Mouse (Mus musculus) intestine, postnatal 0 days (tissue): ENCODE data around the gene Stat3. TPM values are rescaled to one million over a fixed set of nuclear protein-coding genes. Genes with fewer than 3 reads are reported as not detected.

Experiments
- ATAC-seq: fragments of 200-750 bp; cut with Nextera tagmentation; 2 replicates; pipeline ENCODE4 v1.8.0; 2017; ENCODE audit warnings: mild to moderate bottlenecking, moderate TSS enrichment, moderate library complexity
- H3K27ac ChIP-seq: fragments of 300-500 bp; sonication (generic); 2 replicates; pipeline ENCODE4 v1.5.1; 2014; ENCODE audit warnings: mild to moderate bottlenecking, low read depth, low read length, moderate library complexity
- H3K27me3 ChIP-seq: fragments of 300-500 bp; sonication (generic); replicated peaks from 2 replicates; pipeline ENCODE4 v1.6.1; 2014; ENCODE audit warnings: low read length, mixed read lengths; ENCODE audit not compliant: control insufficient read depth, insufficient read depth
- H3K36me3 ChIP-seq: fragments of 300-500 bp; sonication (generic); 2 replicates; pipeline ENCODE4 v1.6.1; 2014; ENCODE audit warnings: mild to moderate bottlenecking, moderate library complexity; ENCODE audit not compliant: control insufficient read depth, insufficient read depth
- H3K4me1 ChIP-seq: fragments of 300-500 bp; sonication (generic); replicated peaks from 2 replicates; pipeline ENCODE4 v1.6.1; 2014; ENCODE audit warnings: antibody characterized with exemption, low read length, mixed read lengths; ENCODE audit not compliant: control insufficient read depth, insufficient read depth
- H3K4me2 ChIP-seq: fragments of 300-500 bp; sonication (generic); replicated peaks from 2 replicates; pipeline ENCODE4 v1.6.1; 2014; ENCODE audit warnings: low read depth, mild to moderate bottlenecking, moderate library complexity
- H3K4me3 ChIP-seq: fragments of 300-500 bp; sonication (generic); 2 replicates; pipeline ENCODE4 v1.5.1; 2014; ENCODE audit warnings: low read depth, low read length
- H3K9ac ChIP-seq: fragments of 300-500 bp; sonication (generic); 2 replicates; pipeline ENCODE4 v1.6.1; 2014; ENCODE audit warnings: mild to moderate bottlenecking, low read depth, low read length
- H3K9me3 ChIP-seq: fragments of 300-500 bp; sonication (generic); 2 replicates; pipeline ENCODE4 v1.6.1; 2016; ENCODE audit warnings: mixed run types; ENCODE audit not compliant: control insufficient read depth
- CTCF ChIP-seq: sonication (generic); IDR thresholded peaks from 2 replicates; pipeline ENCODE4 v1.5.1; 2016; ENCODE audit warnings: low read depth, mild to moderate bottlenecking, control low read depth, antibody characterized with exemption, moderate library complexity
- WGBS: fragments of 180-500 bp; shearing (Covaris S2); extraction: QIAGEN DNeasy Blood & Tissue Kit; methylation state at CpG from one replicate; pipeline ENCODE4 v1.1.7; 2014; 5-methylcytosine and 5-hydroxymethylcytosine counted together
- polyA plus RNA-seq: library from polyadenylated mRNA; unstranded; fragments of >200 nt; fragmentation: Nextera tagmentation; extraction: Ambion mirVana; gene quantifications from 2 replicates; pipeline ENCODE4 v1.2.1, GENCODE M21; 2015

The Stat3 gene
- polyA plus RNA-seq, 1 experiment from 2014 or later = 61.2 TPM

DNA sequence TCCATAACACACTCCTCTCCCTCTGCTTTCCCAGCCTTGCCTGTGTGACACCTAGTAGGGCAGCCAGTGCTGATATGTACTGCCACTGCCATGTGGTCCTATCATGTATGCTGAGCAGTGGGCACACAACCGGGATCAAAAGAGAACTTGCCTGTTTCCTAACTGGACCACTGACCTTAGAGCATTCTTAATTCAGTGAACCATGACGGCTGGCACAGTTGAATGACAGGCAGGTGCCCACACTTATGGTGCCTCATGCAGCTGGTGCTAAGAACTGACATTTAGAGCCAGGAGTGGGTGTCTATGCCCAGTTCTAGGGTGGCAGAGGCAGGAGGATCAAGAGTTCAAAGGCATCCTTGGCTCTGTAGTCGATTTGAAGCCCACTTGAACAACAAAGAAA is 63.6 kb downstream of the Stat3 start:
- no peak for ATAC-seq
- H3K27ac ChIP-seq = no peak overlapping the region
- 79% methylated on average over 3 of the region's 3 CpGs for WGBS
- no peak overlapping the region for H3K4me2 ChIP-seq
- no peak overlapping the region for H3K4me3 ChIP-seq
- H3K36me3 ChIP-seq = peaks cover 11% of the 10 kb centered on the region; the same call in 1 of the 2 replicates
- no peak for TF ChIP-seq CTCF
- no peaks in the 10 kb centered on the region for H3K27me3 ChIP-seq
- H3K9ac ChIP-seq = no peak overlapping the region
- H3K4me1 ChIP-seq = no peaks in the 10 kb centered on the region
- no peaks in the 10 kb centered on the region for H3K9me3 ChIP-seq

DNA sequence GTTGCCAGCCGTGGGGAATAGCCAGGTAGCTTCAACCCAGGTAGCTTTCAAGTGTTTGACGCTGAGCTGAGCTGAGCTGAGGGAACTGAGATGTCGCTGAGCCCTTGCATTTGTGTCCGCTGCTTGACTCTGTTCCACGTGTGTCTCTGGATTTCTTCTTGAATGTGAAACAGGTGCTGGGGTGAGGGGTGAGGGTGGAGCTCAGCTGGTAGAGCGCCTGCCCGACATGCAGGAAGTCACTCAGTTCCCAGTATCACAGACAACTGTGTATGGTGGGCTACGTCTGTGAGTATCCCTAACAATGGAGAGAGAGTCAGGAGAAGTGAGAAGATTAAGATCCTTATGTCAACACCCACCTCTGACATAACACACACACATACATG is 68.4 kb downstream of the Stat3 start:
- WGBS = 75% methylated on average over 8 of the region's 8 CpGs
- Histone ChIP-seq H3K36me3 (0 out of 2 replicates have a peak, but pooled peaks cover 6% of the 10 kb centered on the region), H3K9ac (no peak overlapping the region), H3K4me3 (no peak overlapping the region), H3K27ac (no peak overlapping the region), H3K4me1 (no peaks in the 10 kb centered on the region), H3K27me3 (no peaks in the 10 kb centered on the region), H3K4me2 (no peak overlapping the region), H3K9me3 (no peaks in the 10 kb centered on the region)
- TF ChIP-seq CTCF = no peak
- no peak for ATAC-seq

DNA sequence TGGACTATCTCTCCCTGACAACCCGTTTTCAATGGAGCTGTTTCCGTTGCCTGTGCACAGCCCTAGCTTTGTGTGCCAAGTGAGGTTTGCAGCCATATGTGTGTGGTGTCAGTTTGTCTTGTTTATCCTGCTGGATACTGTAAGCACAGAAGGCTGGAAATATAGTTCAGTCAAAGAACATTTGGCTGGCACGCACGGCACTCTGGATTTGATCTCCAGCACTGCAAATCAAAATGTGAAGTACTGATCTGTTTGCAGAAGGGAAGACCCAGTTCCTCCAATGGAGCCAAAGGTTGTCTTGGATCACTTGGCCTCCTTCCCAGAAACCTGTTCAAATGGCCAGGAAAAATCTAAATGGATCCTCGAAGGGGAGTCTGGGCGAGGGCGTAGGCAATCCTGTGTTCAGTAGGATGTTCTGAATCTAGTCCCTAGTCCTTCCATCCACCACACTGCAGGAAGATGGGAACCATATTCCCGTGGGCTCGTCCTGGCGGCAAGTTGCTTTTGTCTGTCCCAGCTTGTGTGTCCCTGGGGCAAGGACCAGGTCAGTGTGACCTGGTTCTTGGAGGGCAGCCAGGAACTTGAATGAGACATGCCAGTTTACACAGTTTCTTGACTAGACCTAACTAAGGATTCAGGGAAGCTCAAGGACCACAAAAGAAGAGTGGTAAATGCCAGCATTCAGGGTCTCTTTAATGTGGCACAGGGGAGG is 68.9 kb downstream of the Stat3 start:
- Histone ChIP-seq H3K9ac (no peak overlapping the region), H3K27ac (no peak overlapping the region), H3K9me3 (no peaks in the 10 kb centered on the region), H3K27me3 (no peaks in the 10 kb centered on the region), H3K4me1 (no peaks in the 10 kb centered on the region), H3K36me3 (peaks cover 10% of the 10 kb centered on the region; the same call in 1 of the 2 replicates), H3K4me2 (no peak overlapping the region), H3K4me3 (no peak overlapping the region)
- TF ChIP-seq CTCF = no peak
- ATAC-seq = no peak
- 74% methylated on average over 10 of the region's 10 CpGs for WGBS

DNA sequence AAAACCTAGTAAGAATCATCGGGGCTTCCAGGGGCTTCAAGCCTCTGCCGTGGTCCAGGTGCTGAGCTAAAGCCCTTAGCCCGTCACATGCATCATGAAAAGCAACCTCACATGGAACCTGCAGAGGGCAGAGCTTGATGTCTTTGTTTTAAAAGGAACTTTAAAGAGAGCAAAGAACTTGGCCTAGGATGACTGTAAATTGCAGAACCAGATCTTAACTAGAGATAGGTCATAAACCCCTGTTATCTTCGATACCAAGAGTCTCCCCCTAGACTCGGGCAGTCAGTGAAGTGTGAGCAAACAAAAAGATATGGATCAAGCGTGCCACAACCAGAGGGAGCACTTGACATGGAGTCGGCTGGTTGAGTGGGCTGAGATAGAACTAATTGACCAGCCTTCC is 73.7 kb downstream of the Stat3 start:
- Histone ChIP-seq H3K27me3 (no peaks in the 10 kb centered on the region), H3K9ac (no peak overlapping the region), H3K9me3 (no peaks in the 10 kb centered on the region), H3K27ac (no peak overlapping the region), H3K36me3 (peaks cover 15% of the 10 kb centered on the region; the same call in 1 of the 2 replicates), H3K4me3 (no peak overlapping the region), H3K4me1 (peaks cover 4% of the 10 kb centered on the region; the same call in 1 of the 2 replicates), H3K4me2 (no peak overlapping the region)
- WGBS = 71% methylated on average over 7 of the region's 7 CpGs
- no peak for ATAC-seq
- no peak for TF ChIP-seq CTCF

DNA sequence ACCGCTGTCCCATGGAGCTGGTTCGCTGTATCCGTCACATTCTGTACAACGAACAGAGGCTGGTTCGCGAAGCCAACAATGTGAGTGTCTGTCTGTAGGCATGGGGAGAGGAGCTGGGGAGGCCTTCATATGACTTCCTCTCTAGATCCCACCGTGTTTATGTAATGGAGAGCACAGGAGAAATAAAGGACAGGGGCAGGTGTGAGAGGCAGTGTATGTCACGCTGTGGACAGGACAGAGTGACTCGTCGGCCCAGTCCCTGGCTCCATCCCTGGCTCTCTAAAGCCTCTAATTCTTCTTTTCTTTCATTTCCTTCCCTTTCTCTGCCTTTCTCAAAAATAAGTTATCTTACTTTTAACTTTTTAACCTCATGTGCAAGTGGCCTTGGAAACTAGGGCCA is 76.2 kb downstream of the Stat3 start:
- Histone ChIP-seq H3K4me2 (no peak overlapping the region), H3K27me3 (no peaks in the 10 kb centered on the region), H3K9me3 (no peaks in the 10 kb centered on the region), H3K9ac (no peak overlapping the region), H3K27ac (no peak overlapping the region), H3K4me1 (peaks cover 6% of the 10 kb centered on the region; the same call in 1 of the 2 replicates), H3K4me3 (no peak overlapping the region), H3K36me3 (peaks cover 10% of the 10 kb centered on the region; the same call in 1 of the 2 replicates)
- 92% methylated on average over 10 of the region's 10 CpGs for WGBS
- no peak for TF ChIP-seq CTCF
- ATAC-seq = no peak

DNA sequence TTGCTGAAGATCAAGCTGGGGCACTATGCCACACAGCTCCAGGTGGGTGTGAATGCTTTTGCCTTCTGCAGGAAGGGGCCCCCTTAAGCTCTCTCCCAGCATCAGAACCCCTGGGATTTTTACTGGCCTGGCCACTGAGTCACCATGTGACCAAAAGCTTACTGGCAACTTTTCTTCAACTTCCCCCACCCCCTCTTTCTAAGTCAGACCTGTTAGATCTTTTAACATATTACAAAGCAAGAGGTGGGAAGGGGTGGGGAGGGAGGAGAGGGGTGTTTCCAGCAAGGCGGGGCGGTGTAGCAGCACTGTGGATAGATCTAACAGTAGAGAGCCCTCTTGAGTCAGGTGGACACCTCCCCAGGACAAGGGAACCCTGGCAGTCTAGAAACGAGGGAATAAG is 77.5 kb downstream of the Stat3 start:
- H3K27ac ChIP-seq = no peak overlapping the region
- H3K9me3 ChIP-seq = no peaks in the 10 kb centered on the region
- peaks cover 6% of the 10 kb centered on the region; the same call in 1 of the 2 replicates for H3K4me1 ChIP-seq
- no peak for TF ChIP-seq CTCF
- no peak overlapping the region for H3K4me3 ChIP-seq
- no peak overlapping the region for H3K9ac ChIP-seq
- ATAC-seq = no peak
- H3K4me2 ChIP-seq = no peak overlapping the region
- H3K27me3 ChIP-seq = no peaks in the 10 kb centered on the region
- WGBS = 46% methylated on average over 3 of the region's 3 CpGs
- peaks cover 10% of the 10 kb centered on the region; the same call in 1 of the 2 replicates for H3K36me3 ChIP-seq
